Mouse (Mus musculus): ENCODE measurements around the gene Dpysl5. TPM values are rescaled to one million over a fixed set of nuclear protein-coding genes. Genes with fewer than 3 reads are reported as not detected.

Dpysl5 gene
- polyA plus RNA-seq, 1 experiment: 0.92 TPM

GRCm38 (mm10) chr5:30749582-30750311 is 38.4 kb downstream of the Dpysl5 start:
- Histone ChIP-seq H3K4me3 (ENCODE audit: control insufficient read depth, insufficient read depth, low read length) (no peak overlapping the region), H3K36me3 (ENCODE audit: control insufficient read depth, insufficient read depth, low read length) (no peaks in the 10 kb centered on the region), H3K27me3 (ENCODE audit: control insufficient read depth, insufficient read depth, low read length) (no peaks in the 10 kb centered on the region), H3K4me1 (replicated peaks; ENCODE audit: control insufficient read depth, insufficient read depth, low read length) (no peaks in the 10 kb centered on the region), H3K27ac (ENCODE audit: control insufficient read depth, insufficient read depth, low read length) (no peak overlapping the region)
- TF ChIP-seq POLR2A (IDR thresholded peaks at IDR 0.05; ENCODE audit: control insufficient read depth, extremely low read depth, insufficient read depth, low read length, poor library complexity) (no peak), CTCF (IDR thresholded peaks at IDR 0.05; ENCODE audit: borderline replicate concordance, control insufficient read depth, extremely low read depth, insufficient read depth, low read length, poor library complexity) (no peak)
- no peak for DNase-seq
- 76% methylated on average over 12 of the region's 12 CpGs for WGBS

GRCm38 (mm10) chr5:30751071-30751470 is 39.7 kb downstream of the Dpysl5 start:
- no peak for TF ChIP-seq POLR2A (IDR thresholded peaks at IDR 0.05; ENCODE audit: control insufficient read depth, extremely low read depth, insufficient read depth, low read length, poor library complexity)
- TF ChIP-seq CTCF (IDR thresholded peaks at IDR 0.05; ENCODE audit: borderline replicate concordance, control insufficient read depth, extremely low read depth, insufficient read depth, low read length, poor library complexity): no peak
- WGBS: 93% methylated on average over 5 of the region's 5 CpGs
- no peak for DNase-seq
- H3K36me3 ChIP-seq (ENCODE audit: control insufficient read depth, insufficient read depth, low read length): no peaks in the 10 kb centered on the region
- H3K27me3 ChIP-seq (ENCODE audit: control insufficient read depth, insufficient read depth, low read length): no peaks in the 10 kb centered on the region
- no peaks in the 10 kb centered on the region for H3K4me1 ChIP-seq (replicated peaks; ENCODE audit: control insufficient read depth, insufficient read depth, low read length)
- H3K4me3 ChIP-seq (ENCODE audit: control insufficient read depth, insufficient read depth, low read length): no peak overlapping the region
- no peak overlapping the region for H3K27ac ChIP-seq (ENCODE audit: control insufficient read depth, insufficient read depth, low read length)

GRCm38 (mm10) chr5:30753128-30753527 is 41.8 kb downstream of the Dpysl5 start:
- 83% methylated on average over 4 of the region's 4 CpGs for WGBS
- no peaks in the 10 kb centered on the region for H3K27me3 ChIP-seq (ENCODE audit: control insufficient read depth, insufficient read depth, low read length)
- DNase-seq: no peak
- TF ChIP-seq CTCF (IDR thresholded peaks at IDR 0.05; ENCODE audit: borderline replicate concordance, control insufficient read depth, extremely low read depth, insufficient read depth, low read length, poor library complexity): no peak
- TF ChIP-seq POLR2A (IDR thresholded peaks at IDR 0.05; ENCODE audit: control insufficient read depth, extremely low read depth, insufficient read depth, low read length, poor library complexity): no peak
- H3K36me3 ChIP-seq (ENCODE audit: control insufficient read depth, insufficient read depth, low read length): no peaks in the 10 kb centered on the region
- H3K27ac ChIP-seq (ENCODE audit: control insufficient read depth, insufficient read depth, low read length): no peak overlapping the region
- H3K4me1 ChIP-seq (replicated peaks; ENCODE audit: control insufficient read depth, insufficient read depth, low read length): no peaks in the 10 kb centered on the region
- H3K4me3 ChIP-seq (ENCODE audit: control insufficient read depth, insufficient read depth, low read length): no peak overlapping the region

GRCm38 (mm10) chr5:30755215-30755614 is 43.9 kb downstream of the Dpysl5 start:
- DNase-seq: no peak
- TF ChIP-seq CTCF (IDR thresholded peaks at IDR 0.05; ENCODE audit: borderline replicate concordance, control insufficient read depth, extremely low read depth, insufficient read depth, low read length, poor library complexity) (no peak), POLR2A (IDR thresholded peaks at IDR 0.05; ENCODE audit: control insufficient read depth, extremely low read depth, insufficient read depth, low read length, poor library complexity) (no peak)
- no peaks in the 10 kb centered on the region for H3K36me3 ChIP-seq (ENCODE audit: control insufficient read depth, insufficient read depth, low read length)
- WGBS: 67% methylated on average over 5 of the region's 5 CpGs
- no peak overlapping the region for H3K4me3 ChIP-seq (ENCODE audit: control insufficient read depth, insufficient read depth, low read length)
- no peak overlapping the region for H3K27ac ChIP-seq (ENCODE audit: control insufficient read depth, insufficient read depth, low read length)
- H3K27me3 ChIP-seq (ENCODE audit: control insufficient read depth, insufficient read depth, low read length): no peaks in the 10 kb centered on the region
- no peaks in the 10 kb centered on the region for H3K4me1 ChIP-seq (replicated peaks; ENCODE audit: control insufficient read depth, insufficient read depth, low read length)

- Histone ChIP-seq H3K4me3 (ENCODE audit: control insufficient read depth, insufficient read depth, low read length) (no peak overlapping the region), H3K36me3 (ENCODE audit: control insufficient read depth, insufficient read depth, low read length) (no peaks in the 10 kb centered on the region), H3K4me1 (replicated peaks; ENCODE audit: control insufficient read depth, insufficient read depth, low read length) (no peaks in the 10 kb centered on the region), H3K27me3 (ENCODE audit: control insufficient read depth, insufficient read depth, low read length) (no peaks in the 10 kb centered on the region), H3K27ac (ENCODE audit: control insufficient read depth, insufficient read depth, low read length) (no peak overlapping the region)
- WGBS: 93% methylated on average over 14 of the region's 14 CpGs
- TF ChIP-seq POLR2A (IDR thresholded peaks at IDR 0.05; ENCODE audit: control insufficient read depth, extremely low read depth, insufficient read depth, low read length, poor library complexity) (no peak), CTCF (IDR thresholded peaks at IDR 0.05; ENCODE audit: borderline replicate concordance, control insufficient read depth, extremely low read depth, insufficient read depth, low read length, poor library complexity) (no peak)
- DNase-seq: no peak
Observed at GRCm38 (mm10) chr5:30762815-30763510, 51.6 kb downstream of the Dpysl5 start.

- no peak overlapping the region for H3K27ac ChIP-seq (ENCODE audit: control insufficient read depth, insufficient read depth, low read length)
- TF ChIP-seq POLR2A (IDR thresholded peaks at IDR 0.05; ENCODE audit: control insufficient read depth, extremely low read depth, insufficient read depth, low read length, poor library complexity) (no peak), CTCF (IDR thresholded peaks at IDR 0.05; ENCODE audit: borderline replicate concordance, control insufficient read depth, extremely low read depth, insufficient read depth, low read length, poor library complexity) (no peak)
- WGBS: 95% methylated on average over 5 of the region's 5 CpGs
- no peak for DNase-seq
- H3K36me3 ChIP-seq (ENCODE audit: control insufficient read depth, insufficient read depth, low read length): no peaks in the 10 kb centered on the region
- H3K4me1 ChIP-seq (replicated peaks; ENCODE audit: control insufficient read depth, insufficient read depth, low read length): no peaks in the 10 kb centered on the region
- no peaks in the 10 kb centered on the region for H3K27me3 ChIP-seq (ENCODE audit: control insufficient read depth, insufficient read depth, low read length)
- no peak overlapping the region for H3K4me3 ChIP-seq (ENCODE audit: control insufficient read depth, insufficient read depth, low read length)
Observed at GRCm38 (mm10) chr5:30763511-30763830, 52.1 kb downstream of the Dpysl5 start.
